ENCODE assay signal across 8 mouse cellular contexts in genomic region chr7:68070626-68071025, GRCm38 (mm10).
A peak's percentile ranks its signal among the peaks of the same experiment; 100 is the strongest.
DNase-seq lines count a peak whose midpoint lies in the region; ATAC-seq and TF ChIP-seq lines count a peak whose summit lies in the region.

No protein-coding gene starts in this region.

- peak; percentile 44; the same call in 1 of the 2 replicates for ATAC-seq in intestine, postnatal 0 days

- no peaks in the 10 kb centered on the region for H3K36me3 ChIP-seq in intestine, postnatal 0 days (ENCODE audit: control insufficient read depth, insufficient read depth)
- H3K36me3 ChIP-seq in liver, adult 2 months (ENCODE audit: control insufficient read depth, insufficient read depth, low read length): no peaks in the 10 kb centered on the region

- WGBS in intestine, postnatal 0 days: 29% methylated on average over 7 of the region's 7 CpGs
- 24% methylated on average over 7 of the region's 7 CpGs for WGBS in liver, adult 2 months

- no peak for TF ChIP-seq POLR2A in liver, adult 2 months (IDR thresholded peaks at IDR 0.05; ENCODE audit: extremely low read depth, insufficient read depth, low read length)

- no peaks in the 10 kb centered on the region for H3K9me3 ChIP-seq in intestine, postnatal 0 days (ENCODE audit: control insufficient read depth)

- no peaks in the 10 kb centered on the region; the same call in 1 of the 2 replicates for H3K4me1 ChIP-seq in intestine, postnatal 0 days (replicated peaks; ENCODE audit: control insufficient read depth, insufficient read depth, low read length)
- peaks cover 3% of the 10 kb centered on the region; the same call in 1 of the 2 replicates for H3K4me1 ChIP-seq in liver, adult 2 months (ENCODE audit: control insufficient read depth, insufficient read depth, low read length)

- H3K27ac ChIP-seq in intestine, postnatal 0 days (ENCODE audit: low read depth, low read length): no peak overlapping the region
- H3K27ac ChIP-seq in liver, adult 2 months (replicated peaks; ENCODE audit: insufficient read depth, low read depth, low read length): no peak overlapping the region

- H3K27me3 ChIP-seq in intestine, postnatal 0 days (replicated peaks; ENCODE audit: control insufficient read depth, insufficient read depth, low read length): no peaks in the 10 kb centered on the region
- H3K27me3 ChIP-seq in liver, adult 2 months (ENCODE audit: control insufficient read depth, insufficient read depth, low read length): peaks cover 8% of the 10 kb centered on the region; the same call in 1 of the 2 replicates

- no peaks in the 10 kb centered on the region for H3K79me2 ChIP-seq in liver, adult 2 months (ENCODE audit: control insufficient read depth, insufficient read depth, low read length)

- H3K9ac ChIP-seq in intestine, postnatal 0 days (ENCODE audit: low read depth, low read length): no peak overlapping the region
- no peak overlapping the region for H3K9ac ChIP-seq in liver, adult 2 months (ENCODE audit: low read depth, low read length)

- H3K4me3 ChIP-seq in intestine, postnatal 0 days (ENCODE audit: low read depth, low read length): no peak overlapping the region
- no peak overlapping the region for H3K4me3 ChIP-seq in liver, adult 2 months (ENCODE audit: insufficient read depth, low read depth, low read length)

- TF ChIP-seq CTCF in intestine, postnatal 0 days (IDR thresholded peaks at IDR 0.05; ENCODE audit: low read depth): peak; percentile 49
- TF ChIP-seq CTCF in liver, adult 2 months (IDR thresholded peaks at IDR 0.05; ENCODE audit: low read depth, low read length): no peak

- peak; percentile 26 for DNase-seq in A20 (ENCODE audit: low read depth, low spot score)
- peak; percentile 76 for DNase-seq in MN1 (ENCODE audit: low spot score)
- peak; percentile 54 for DNase-seq in cerebellum, adult 9-10 months
- peak; percentile 34 for DNase-seq in gastrocnemius, postnatal 25 days
- DNase-seq in liver, adult 2 months (ENCODE audit: extremely low read depth, low read depth, low spot score): peak; percentile 19
- peak; percentile 76 to 78 for DNase-seq in right cerebral cortex, postnatal 10 days (ENCODE audit: low spot score in 2 of 2)
- DNase-seq in embryo, embryonic 10 days (ENCODE audit: low spot score): no peak

- H3K4me2 ChIP-seq in intestine, postnatal 0 days (replicated peaks; ENCODE audit: low read depth): peak overlapping the region; percentile 27
